Mouse (Mus musculus) limb, embryonic 14.5 days (tissue): Measurements from ENCODE around the gene Cblb. TPM values are rescaled to one million over a fixed set of nuclear protein-coding genes. Genes with fewer than 3 reads are reported as not detected.

ENCODE experiments used
- ATAC-seq: fragments of 200-750 bp; cut with Nextera tagmentation; 2 replicates; pipeline ENCODE4 v1.8.0; 2017; ENCODE audit warnings: low read depth, moderate number of reproducible peaks, moderate TSS enrichment; ENCODE audit not compliant: low FRiP score
- DNase-seq: peaks from one replicate; pipeline ENCODE4 v3.0.0-alpha.2; 2015; ENCODE audit warnings: low spot score
- H3K27ac ChIP-seq: fragments of 300-500 bp; sonication (generic); replicated peaks from 2 replicates; pipeline ENCODE4 v1.5.1; 2014; ENCODE audit warnings: low read depth, mild to moderate bottlenecking, low read length, moderate library complexity, mixed read lengths
- H3K27me3 ChIP-seq: fragments of 300-500 bp; sonication (generic); 2 replicates; pipeline ENCODE4 v1.6.1; 2014; ENCODE audit warnings: low read length, mixed read lengths; ENCODE audit not compliant: control insufficient read depth, insufficient read depth
- H3K36me3 ChIP-seq: fragments of 300-500 bp; sonication (generic); 2 replicates; pipeline ENCODE4 v1.6.1; 2014; ENCODE audit warnings: mild to moderate bottlenecking, low read length, moderate library complexity, mixed read lengths; ENCODE audit not compliant: control insufficient read depth, insufficient read depth
- H3K4me1 ChIP-seq: fragments of 300-500 bp; sonication (generic); 2 replicates; pipeline ENCODE4 v1.6.1; 2014; ENCODE audit warnings: antibody characterized with exemption, low read length, mixed read lengths; ENCODE audit not compliant: control insufficient read depth, insufficient read depth
- H3K4me2 ChIP-seq: fragments of 300-500 bp; sonication (generic); replicated peaks from 2 replicates; pipeline ENCODE4 v1.6.1; 2014; ENCODE audit warnings: low read depth, mild to moderate bottlenecking, low read length, moderate library complexity; ENCODE audit not compliant: severe bottlenecking
- H3K4me3 ChIP-seq: fragments of 300-500 bp; sonication (generic); replicated peaks from 2 replicates; pipeline ENCODE4 v1.5.1; 2014; ENCODE audit warnings: low read length
- H3K9ac ChIP-seq: fragments of 300-500 bp; sonication (generic); 2 replicates; pipeline ENCODE4 v1.6.1; 2014; ENCODE audit warnings: mild to moderate bottlenecking, low read depth, low read length, moderate library complexity; ENCODE audit not compliant: severe bottlenecking
- H3K9me3 ChIP-seq: fragments of 300-500 bp; sonication (generic); 2 replicates; pipeline ENCODE4 v1.6.1; 2016; ENCODE audit warnings: low read length; ENCODE audit not compliant: control insufficient read depth
- POLR2A ChIP-seq: fragments of 200-500 bp; IDR thresholded peaks from 2 replicates; pipeline ENCODE4 v1.8.0; 2012; ENCODE audit warnings: inconsistent platforms, mild to moderate bottlenecking, moderate library complexity, borderline replicate concordance; ENCODE audit not compliant: insufficient read depth, insufficient read length; ENCODE audit errors: extremely low read depth
- WGBS: fragments of 180-500 bp; shearing (Covaris S2); extraction: QIAGEN DNeasy Blood & Tissue Kit; methylation state at CpG from one replicate; pipeline ENCODE4 v1.1.7; 2014; 5-methylcytosine and 5-hydroxymethylcytosine counted together
- polyA plus RNA-seq, 2 experiments: library from polyadenylated mRNA; depleted of rRNA in 1 of 2; stranded (reverse) in 1 of 2; unstranded in 1 of 2; fragments of >200 nt; fragmentation: Nextera tagmentation in 1 of 2; extraction: Ambion mirVana in 1 of 2; gene quantifications; 2 replicates each; pipeline versions ENCODE4 v1.2.1 to v1.2.3; 2012 to 2014

Gene Cblb
- polyA plus RNA-seq, 2 experiments = 16.9 to 23.7 TPM

DNA sequence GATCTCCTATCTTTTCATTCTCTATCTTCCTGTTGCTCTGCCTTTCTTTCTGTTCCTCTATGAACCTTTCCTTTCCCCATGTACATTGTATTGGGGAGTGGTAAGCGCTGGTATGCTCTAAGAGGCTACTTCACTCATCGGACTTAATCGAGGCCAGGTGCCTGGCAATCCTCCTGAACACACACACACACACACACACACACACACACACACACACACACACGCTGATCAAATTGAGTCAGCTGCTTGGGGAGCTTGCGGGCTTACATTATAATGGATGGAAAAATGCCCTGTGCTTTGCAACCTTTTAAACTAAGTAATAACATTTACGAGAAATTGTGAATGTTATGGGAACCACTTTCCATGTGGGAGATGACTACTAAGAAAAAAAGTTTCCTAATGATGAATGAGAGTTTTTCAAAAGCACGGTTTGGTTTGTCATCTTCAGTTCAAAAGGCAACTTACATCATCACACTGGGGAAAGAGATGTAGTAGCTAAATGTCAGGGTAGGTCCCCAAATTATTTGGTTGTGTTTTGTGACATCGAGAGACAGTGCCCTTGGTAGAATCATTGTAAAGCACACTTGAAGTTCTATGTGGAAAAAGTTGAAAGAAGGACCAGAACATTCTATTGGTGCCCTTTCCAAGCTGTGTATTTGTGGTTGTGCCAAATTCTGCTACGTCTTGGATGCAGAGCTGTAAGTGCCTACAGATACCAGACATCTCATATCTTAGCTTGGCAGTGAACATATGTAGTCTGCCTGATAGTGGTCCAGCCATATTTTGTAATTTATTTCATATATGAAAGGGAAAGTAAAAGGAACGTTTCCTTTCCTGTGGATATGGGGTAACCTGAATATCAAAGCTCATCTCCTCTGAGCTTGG, 36.8 kb downstream of the Cblb start:
- peak; percentile 39 for ATAC-seq
- H3K36me3 ChIP-seq = no peaks in the 10 kb centered on the region
- H3K9ac ChIP-seq = no peak overlapping the region
- TF ChIP-seq POLR2A = no peak
- H3K27me3 ChIP-seq = no peaks in the 10 kb centered on the region
- 33% methylated on average over 10 of the region's 10 CpGs for whole genome bisulfite sequencing
- peak; percentile 73 for DNase-seq
- H3K27ac ChIP-seq = no peak overlapping the region
- H3K9me3 ChIP-seq = no peaks in the 10 kb centered on the region
- H3K4me2 ChIP-seq = no peak overlapping the region
- peaks cover 12% of the 10 kb centered on the region for H3K4me1 ChIP-seq
- no peak overlapping the region for H3K4me3 ChIP-seq

DNA sequence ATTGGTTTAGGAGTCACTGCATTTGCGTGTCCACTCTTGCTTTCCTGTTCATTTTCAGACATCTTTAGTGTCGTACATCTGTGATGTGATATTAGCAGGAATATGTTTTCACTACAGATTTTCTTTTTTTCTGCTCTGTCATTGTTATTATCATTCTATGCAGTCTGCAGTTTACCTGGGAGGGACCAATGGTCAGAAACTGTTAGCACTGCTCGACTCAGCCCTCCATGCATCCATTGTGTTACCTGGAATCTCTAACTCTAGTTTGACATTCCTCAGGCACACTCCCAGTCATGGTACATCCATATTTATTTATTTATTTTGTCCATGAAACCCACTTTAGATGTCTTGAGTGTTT, 37.5 kb downstream of the Cblb start:
- Histone ChIP-seq H3K4me1 (peaks cover 12% of the 10 kb centered on the region), H3K4me3 (no peak overlapping the region), H3K27ac (no peak overlapping the region), H3K27me3 (no peaks in the 10 kb centered on the region), H3K36me3 (no peaks in the 10 kb centered on the region), H3K9ac (no peak overlapping the region), H3K4me2 (no peak overlapping the region), H3K9me3 (no peaks in the 10 kb centered on the region)
- 95% methylated on average over 3 of the region's 3 CpGs for WGBS
- DNase-seq = no peak
- TF ChIP-seq POLR2A = no peak
- ATAC-seq = no peak

DNA sequence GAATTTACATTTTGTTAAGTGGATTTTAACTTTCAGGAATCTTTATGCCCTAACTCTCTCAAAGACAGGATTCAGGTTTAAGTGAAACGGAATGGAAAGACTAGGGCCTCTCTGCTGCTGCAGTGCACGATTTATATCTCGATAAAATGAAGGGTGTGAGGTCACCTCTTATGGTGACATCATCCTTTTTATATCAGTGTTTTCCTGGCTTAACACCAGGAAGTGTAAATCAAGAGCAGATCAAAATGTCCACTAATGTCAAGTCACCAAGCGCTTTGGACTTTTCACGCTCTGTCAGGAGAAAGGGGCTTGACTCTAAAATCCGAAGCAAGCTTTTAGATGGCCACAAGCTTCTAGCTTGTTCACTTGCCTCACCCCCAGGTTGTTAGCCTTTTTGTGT, 38.6 kb downstream of the Cblb start:
- H3K27ac ChIP-seq = no peak overlapping the region
- H3K27me3 ChIP-seq = no peaks in the 10 kb centered on the region
- no peak for DNase-seq
- no peak overlapping the region for H3K9ac ChIP-seq
- no peak for TF ChIP-seq POLR2A
- no peak for ATAC-seq
- 63% methylated on average over 6 of the region's 6 CpGs for WGBS
- no peak overlapping the region for H3K4me3 ChIP-seq
- no peak overlapping the region for H3K4me2 ChIP-seq
- H3K36me3 ChIP-seq = no peaks in the 10 kb centered on the region
- H3K9me3 ChIP-seq = no peaks in the 10 kb centered on the region
- H3K4me1 ChIP-seq = peaks cover 12% of the 10 kb centered on the region

- Histone ChIP-seq H3K36me3 (no peaks in the 10 kb centered on the region), H3K4me1 (peaks cover 12% of the 10 kb centered on the region), H3K9me3 (no peaks in the 10 kb centered on the region), H3K4me2 (no peak overlapping the region), H3K9ac (no peak overlapping the region), H3K27ac (no peak overlapping the region), H3K4me3 (no peak overlapping the region), H3K27me3 (no peaks in the 10 kb centered on the region)
- no peak for TF ChIP-seq POLR2A
- 93% methylated on average over 5 of the region's 5 CpGs for WGBS
- DNase-seq = no peak
- ATAC-seq = no peak
These were observed 39.1 kb downstream of the Cblb start for GRCm38 (mm10) chr16:52070128-52070527.

GRCm38 (mm10) chr16:52071290-52071689, 40.3 kb downstream of the Cblb start:
- Histone ChIP-seq H3K9me3 (no peaks in the 10 kb centered on the region), H3K27ac (no peak overlapping the region)
- TF ChIP-seq POLR2A = no peak

GRCm38 (mm10) chr16:52071766-52072209, 40.8 kb downstream of the Cblb start:
- ATAC-seq (peak; percentile 20; the same call in 1 of the 2 replicates), DNase-seq (peak; percentile 50)
- H3K9ac ChIP-seq = no peak overlapping the region
- WGBS = 89% methylated on average over 6 of the region's 6 CpGs
- H3K27me3 ChIP-seq = no peaks in the 10 kb centered on the region
- no peaks in the 10 kb centered on the region for H3K9me3 ChIP-seq
- H3K27ac ChIP-seq = no peak overlapping the region
- peaks cover 12% of the 10 kb centered on the region for H3K4me1 ChIP-seq
- no peak for TF ChIP-seq POLR2A
- no peak overlapping the region for H3K4me3 ChIP-seq
- no peaks in the 10 kb centered on the region; the same call in 1 of the 2 replicates for H3K36me3 ChIP-seq
- H3K4me2 ChIP-seq = no peak overlapping the region

More at GRCm38 (mm10) chr16:52071290-52071689, 40.3 kb downstream of the Cblb start:
- H3K9ac ChIP-seq = no peak overlapping the region
- no peaks in the 10 kb centered on the region for H3K27me3 ChIP-seq
- no peak for DNase-seq
- H3K4me2 ChIP-seq = no peak overlapping the region
- peak; percentile 31; the same call in 1 of the 2 replicates for ATAC-seq
- H3K4me1 ChIP-seq = peaks cover 12% of the 10 kb centered on the region
- H3K4me3 ChIP-seq = no peak overlapping the region
- no peaks in the 10 kb centered on the region for H3K36me3 ChIP-seq
- 73% methylated on average over 2 of the region's 2 CpGs for WGBS
